Mouse (Mus musculus) neural tube, embryonic 10.5 days (tissue): ENCODE data around the gene Pick1.
"Not testable (repeated sequence)": the region's sequence is repeated elsewhere in the genome, so short reads cannot be mapped to it uniquely, and the experiment has no call there.

Source experiments
- DNase-seq: peaks from one replicate; pipeline ENCODE4 v3.0.0-alpha.2; 2017; ENCODE audit warnings: low spot score; ENCODE audit errors: extremely low spot score

Gene Pick1

GRCm38 (mm10) chr15:79224685-79225084 is 4.3 kb upstream of the Pick1 start:
- peak; percentile 95 for DNase-seq

GRCm38 (mm10) chr15:79225780-79226179 is 3.2 kb upstream of the Pick1 start:
- not testable (repeated sequence) for DNase-seq

GRCm38 (mm10) chr15:79235268-79235667 is 6.3 kb downstream of the Pick1 start:
- DNase-seq: no peak

- no peak for DNase-seq
These were observed 9.1 kb downstream of the Pick1 start for GRCm38 (mm10) chr15:79238036-79238435.

GRCm38 (mm10) chr15:79242574-79243233 is 13.7 kb downstream of the Pick1 start:
- no peak for DNase-seq

GRCm38 (mm10) chr15:79243234-79244042 is 14.5 kb downstream of the Pick1 start:
- DNase-seq: peak; percentile 99

GRCm38 (mm10) chr15:79244071-79244893 is 15.3 kb downstream of the Pick1 start:
- no peak for DNase-seq

GRCm38 (mm10) chr15:79245321-79245720 is 16.3 kb downstream of the Pick1 start:
- no peak for DNase-seq

GRCm38 (mm10) chr15:79250236-79250635 is 21.3 kb downstream of the Pick1 start:
- DNase-seq: no peak

- no peak for DNase-seq
These were observed 22.2 kb downstream of the Pick1 start for GRCm38 (mm10) chr15:79251168-79251567.

GRCm38 (mm10) chr15:79251781-79252491 is 23.0 kb downstream of the Pick1 start:
- no peak for DNase-seq

GRCm38 (mm10) chr15:79252580-79252979 is 23.6 kb downstream of the Pick1 start:
- DNase-seq: no peak

- DNase-seq: no peak
These were observed 25.7 kb downstream of the Pick1 start, which contains the start of gene Slc16a8 for GRCm38 (mm10) chr15:79254661-79255060. Gene Slc16a8, minus strand, starts transcription at chr15:79254761.

GRCm38 (mm10) chr15:79258521-79258920 is 29.5 kb downstream of the Pick1 start:
- DNase-seq: no peak

- peak; percentile 59 for DNase-seq
These were observed 32.2 kb downstream of the Pick1 start for GRCm38 (mm10) chr15:79261095-79261725.

GRCm38 (mm10) chr15:79261757-79262156 is 32.8 kb downstream of the Pick1 start:
- DNase-seq: peak; percentile 51

GRCm38 (mm10) chr15:79262375-79262774 is 33.4 kb downstream of the Pick1 start:
- peak; percentile 53 for DNase-seq

- DNase-seq: no peak
These were observed 33.9 kb downstream of the Pick1 start for GRCm38 (mm10) chr15:79262786-79263309.

GRCm38 (mm10) chr15:79263726-79264125 is 34.8 kb downstream of the Pick1 start:
- no peak for DNase-seq

- DNase-seq: no peak
These were observed 36.4 kb downstream of the Pick1 start for GRCm38 (mm10) chr15:79265384-79265783.
